Mouse (Mus musculus): ENCODE results near the gene Mid1. TPM values are rescaled to one million over a fixed set of nuclear protein-coding genes. Genes with fewer than 3 reads are reported as not detected.

The Mid1 gene
- polyA plus RNA-seq, 2 experiments, result 12.5 to 17.3 TPM

- WGBS, result 23% methylated on average over 36 of the region's 36 CpGs
- Histone ChIP-seq H3K9me3 (ENCODE audit: control insufficient read depth, low read length) (no peaks in the 10 kb centered on the region), H3K4me3 (replicated peaks; ENCODE audit: low read length) (peak overlapping the region; percentile 50), H3K27me3 (ENCODE audit: control insufficient read depth, insufficient read depth, low read length) (no peaks in the 10 kb centered on the region; the same call in 1 of the 2 replicates), H3K4me1 (ENCODE audit: control insufficient read depth, insufficient read depth, low read length) (0 out of 2 replicates have a peak, but pooled peaks cover 3% of the 10 kb centered on the region), H3K36me3 (ENCODE audit: control insufficient read depth, insufficient read depth, low read length) (no peaks in the 10 kb centered on the region), H3K27ac (replicated peaks; ENCODE audit: low read depth, low read length) (peak overlapping the region; percentile 67), H3K9ac (ENCODE audit: low read depth, low read length, severe bottlenecking) (peak overlapping the region; percentile 51), H3K4me2 (replicated peaks; ENCODE audit: low read depth, low read length, severe bottlenecking) (peak overlapping the region; percentile 60)
- ATAC-seq (ENCODE audit: low FRiP score, low read depth), result peak; percentile 91
- no peak for TF ChIP-seq POLR2A (IDR thresholded peaks at IDR 0.05; ENCODE audit: borderline replicate concordance, extremely low read depth, insufficient read depth, insufficient read length)
- peak; percentile 71 for DNase-seq (ENCODE audit: low spot score)
Measured at GRCm38 (mm10) chrX:169879481-169880362, 194.7 kb downstream of the Mid1 start.

GRCm38 (mm10) chrX:169880363-169880711 lies 195.3 kb downstream of the Mid1 start:
- no peak for ATAC-seq (ENCODE audit: low FRiP score, low read depth)
- Histone ChIP-seq H3K9ac (ENCODE audit: low read depth, low read length, severe bottlenecking) (peak overlapping the region; percentile 51), H3K4me3 (replicated peaks; ENCODE audit: low read length) (peak overlapping the region; percentile 50), H3K4me2 (replicated peaks; ENCODE audit: low read depth, low read length, severe bottlenecking) (peak overlapping the region; percentile 60), H3K4me1 (ENCODE audit: control insufficient read depth, insufficient read depth, low read length) (0 out of 2 replicates have a peak, but pooled peaks cover 3% of the 10 kb centered on the region), H3K36me3 (ENCODE audit: control insufficient read depth, insufficient read depth, low read length) (no peaks in the 10 kb centered on the region), H3K27me3 (ENCODE audit: control insufficient read depth, insufficient read depth, low read length) (no peaks in the 10 kb centered on the region; the same call in 1 of the 2 replicates), H3K27ac (replicated peaks; ENCODE audit: low read depth, low read length) (peak overlapping the region; percentile 67; the same call in 1 of the 2 replicates), H3K9me3 (ENCODE audit: control insufficient read depth, low read length) (no peaks in the 10 kb centered on the region)
- no peak for TF ChIP-seq POLR2A (IDR thresholded peaks at IDR 0.05; ENCODE audit: borderline replicate concordance, extremely low read depth, insufficient read depth, insufficient read length)
- WGBS, result 18% methylated on average over 13 of the region's 13 CpGs
- DNase-seq (ENCODE audit: low spot score), result no peak

- Histone ChIP-seq H3K4me3 (replicated peaks; ENCODE audit: low read length) (peak overlapping the region; percentile 50), H3K4me1 (ENCODE audit: control insufficient read depth, insufficient read depth, low read length) (0 out of 2 replicates have a peak, but pooled peaks cover 3% of the 10 kb centered on the region), H3K4me2 (replicated peaks; ENCODE audit: low read depth, low read length, severe bottlenecking) (peak overlapping the region; percentile 60), H3K27ac (replicated peaks; ENCODE audit: low read depth, low read length) (peak overlapping the region; percentile 43; the same call in 1 of the 2 replicates), H3K27me3 (ENCODE audit: control insufficient read depth, insufficient read depth, low read length) (no peaks in the 10 kb centered on the region; the same call in 1 of the 2 replicates), H3K9ac (ENCODE audit: low read depth, low read length, severe bottlenecking) (peak overlapping the region; percentile 51), H3K36me3 (ENCODE audit: control insufficient read depth, insufficient read depth, low read length) (no peaks in the 10 kb centered on the region), H3K9me3 (ENCODE audit: control insufficient read depth, low read length) (no peaks in the 10 kb centered on the region)
- TF ChIP-seq POLR2A (IDR thresholded peaks at IDR 0.05; ENCODE audit: borderline replicate concordance, extremely low read depth, insufficient read depth, insufficient read length), result no peak
- WGBS, result 29% methylated on average over 10 of the region's 10 CpGs
- DNase-seq (ENCODE audit: low spot score) (no peak), ATAC-seq (ENCODE audit: low FRiP score, low read depth) (no peak)
Measured at GRCm38 (mm10) chrX:169880826-169881225, 195.8 kb downstream of the Mid1 start.

- ATAC-seq (ENCODE audit: low FRiP score, low read depth) (0 out of 2 replicates have a peak, but pooled peaks have one; percentile 14), DNase-seq (ENCODE audit: low spot score) (no peak)
- no peak for TF ChIP-seq POLR2A (IDR thresholded peaks at IDR 0.05; ENCODE audit: borderline replicate concordance, extremely low read depth, insufficient read depth, insufficient read length)
- Histone ChIP-seq H3K4me3 (replicated peaks; ENCODE audit: low read length) (peak overlapping the region; percentile 50), H3K9ac (ENCODE audit: low read depth, low read length, severe bottlenecking) (no peak overlapping the region), H3K9me3 (ENCODE audit: control insufficient read depth, low read length) (no peaks in the 10 kb centered on the region), H3K4me2 (replicated peaks; ENCODE audit: low read depth, low read length, severe bottlenecking) (peak overlapping the region; percentile 60), H3K27me3 (ENCODE audit: control insufficient read depth, insufficient read depth, low read length) (no peaks in the 10 kb centered on the region; the same call in 1 of the 2 replicates), H3K36me3 (ENCODE audit: control insufficient read depth, insufficient read depth, low read length) (no peaks in the 10 kb centered on the region), H3K27ac (replicated peaks; ENCODE audit: low read depth, low read length) (no peak overlapping the region), H3K4me1 (ENCODE audit: control insufficient read depth, insufficient read depth, low read length) (0 out of 2 replicates have a peak, but pooled peaks cover 3% of the 10 kb centered on the region)
- 48% methylated on average over 10 of the region's 10 CpGs for WGBS
Measured at GRCm38 (mm10) chrX:169881253-169882219, 196.5 kb downstream of the Mid1 start.

- Histone ChIP-seq H3K4me3 (replicated peaks; ENCODE audit: low read length) (no peak overlapping the region), H3K9me3 (ENCODE audit: control insufficient read depth, low read length) (no peaks in the 10 kb centered on the region), H3K9ac (ENCODE audit: low read depth, low read length, severe bottlenecking) (no peak overlapping the region), H3K4me2 (replicated peaks; ENCODE audit: low read depth, low read length, severe bottlenecking) (no peak overlapping the region), H3K36me3 (ENCODE audit: control insufficient read depth, insufficient read depth, low read length) (no peaks in the 10 kb centered on the region), H3K4me1 (ENCODE audit: control insufficient read depth, insufficient read depth, low read length) (0 out of 2 replicates have a peak, but pooled peaks cover 3% of the 10 kb centered on the region), H3K27ac (replicated peaks; ENCODE audit: low read depth, low read length) (no peak overlapping the region), H3K27me3 (ENCODE audit: control insufficient read depth, insufficient read depth, low read length) (no peaks in the 10 kb centered on the region; the same call in 1 of the 2 replicates)
- no peak for TF ChIP-seq POLR2A (IDR thresholded peaks at IDR 0.05; ENCODE audit: borderline replicate concordance, extremely low read depth, insufficient read depth, insufficient read length)
- WGBS, result 52% methylated on average over 1 of the region's 1 CpGs
- no peak for DNase-seq (ENCODE audit: low spot score)
- no peak for ATAC-seq (ENCODE audit: low FRiP score, low read depth)
Measured at GRCm38 (mm10) chrX:169882220-169882609, 197.2 kb downstream of the Mid1 start.
